Mouse (Mus musculus): ENCODE data around the gene Nae1. TPM values are rescaled to one million over a fixed set of nuclear protein-coding genes. Genes with fewer than 3 reads are reported as not detected.

Gene Nae1
- total and polyA plus RNA-seq, 2 experiments from 2014 or later, result 86.3 to 120 TPM

GRCm38 (mm10) chr8:104467463-104467862 lies 67.0 kb downstream of the Nae1 start:
- Histone ChIP-seq H3K27ac (ENCODE audit: low read depth, low read length) (no peak overlapping the region), H3K4me1 (ENCODE audit: insufficient read depth) (no peaks in the 10 kb centered on the region), H3K4me3 (ENCODE audit: low read depth, low read length) (no peak overlapping the region), H3K9me3 (ENCODE audit: low read length) (no peaks in the 10 kb centered on the region), H3K36me3 (ENCODE audit: insufficient read depth) (no peaks in the 10 kb centered on the region), H3K9ac (no peak overlapping the region), H3K4me2 (ENCODE audit: low read depth) (no peak overlapping the region), H3K27me3 (ENCODE audit: insufficient read depth, low read length) (no peaks in the 10 kb centered on the region)
- WGBS, result 69% methylated on average over 2 of the region's 2 CpGs
- ATAC-seq (no peak), DNase-seq (no peak)
- no peak for TF ChIP-seq CTCF (IDR thresholded peaks at IDR 0.05; ENCODE audit: low read depth)

Other genes starting within 250 kb of the Nae1 start
- 0.14 TPM in 1 of 2 replicates, not detected in the other for gene Cmtm2a, start 241.5 kb downstream of the Nae1 start, total RNA-seq (2014; rRNA removed)
- 0.17 TPM in 1 of 2 replicates, not detected in the other for gene Cmtm2a, start 241.5 kb downstream of the Nae1 start, polyA plus RNA-seq (2015; fragmentation: Nextera tagmentation; extraction: Ambion mirVana)
- gene Gm45711, start 224.6 kb downstream of the Nae1 start, total RNA-seq (2014; rRNA removed), result not detected in 2 replicates
- not detected in 2 replicates for gene Gm45711, start 224.6 kb downstream of the Nae1 start, polyA plus RNA-seq (2015; fragmentation: Nextera tagmentation; extraction: Ambion mirVana)
- gene Cmtm1, start 224.5 kb downstream of the Nae1 start, total RNA-seq (2014; rRNA removed), result 0.62 TPM in 1 of 2 replicates, not detected in the other
- gene Cmtm1, start 224.5 kb downstream of the Nae1 start, polyA plus RNA-seq (2015; fragmentation: Nextera tagmentation; extraction: Ambion mirVana), result not detected in 2 replicates
- not detected in 2 replicates for gene Gm11020, start 213.1 kb downstream of the Nae1 start, total RNA-seq (2014; rRNA removed)
- gene Gm11020, start 213.1 kb downstream of the Nae1 start, polyA plus RNA-seq (2015; fragmentation: Nextera tagmentation; extraction: Ambion mirVana), result not detected in 2 replicates
- 0.38 TPM in 1 of 2 replicates, not detected in the other for gene Cmtm2b, start 212.4 kb downstream of the Nae1 start, total RNA-seq (2014; rRNA removed)
- gene Cmtm2b, start 212.4 kb downstream of the Nae1 start, polyA plus RNA-seq (2015; fragmentation: Nextera tagmentation; extraction: Ambion mirVana), result not detected in 2 replicates
- gene Cmtm3, start 195.2 kb downstream of the Nae1 start, total RNA-seq (2014; rRNA removed), result 18.4 and 22.0 TPM in 2 replicates
- gene Cmtm3, start 195.2 kb downstream of the Nae1 start, polyA plus RNA-seq (2015; fragmentation: Nextera tagmentation; extraction: Ambion mirVana), result 33.0 and 34.4 TPM in 2 replicates
- 32.9 and 35.1 TPM in 2 replicates for gene Cmtm4, start 138.8 kb downstream of the Nae1 start, total RNA-seq (2014; rRNA removed)
- 2.0 and 2.3 TPM in 2 replicates for gene Cmtm4, start 138.8 kb downstream of the Nae1 start, polyA plus RNA-seq (2015; fragmentation: Nextera tagmentation; extraction: Ambion mirVana)
- gene Dync1li2, start 91.6 kb downstream of the Nae1 start, total RNA-seq (2014; rRNA removed), result 104 and 125 TPM in 2 replicates
- 46.4 and 74.0 TPM in 2 replicates for gene Dync1li2, start 91.6 kb downstream of the Nae1 start, polyA plus RNA-seq (2015; fragmentation: Nextera tagmentation; extraction: Ambion mirVana)
- gene Terb1, start 24.7 kb downstream of the Nae1 start, total RNA-seq (2014; rRNA removed), result 0.43 and 0.46 TPM in 2 replicates
- 0.14 and 0.44 TPM in 2 replicates for gene Terb1, start 24.7 kb downstream of the Nae1 start, polyA plus RNA-seq (2015; fragmentation: Nextera tagmentation; extraction: Ambion mirVana)
- 2.2 and 2.5 TPM in 2 replicates for gene Car7, start 52 bp upstream of the Nae1 start, total RNA-seq (2014; rRNA removed)
- gene Car7, start 52 bp upstream of the Nae1 start, polyA plus RNA-seq (2015; fragmentation: Nextera tagmentation; extraction: Ambion mirVana), result 1.6 and 2.0 TPM in 2 replicates
- gene Pdp2, start 56.8 kb upstream of the Nae1 start, total RNA-seq (2014; rRNA removed), result 11.8 and 13.2 TPM in 2 replicates
- 8.8 and 14.6 TPM in 2 replicates for gene Pdp2, start 56.8 kb upstream of the Nae1 start, polyA plus RNA-seq (2015; fragmentation: Nextera tagmentation; extraction: Ambion mirVana)
- not detected in 2 replicates for gene Cdh16, start 89.8 kb upstream of the Nae1 start, total RNA-seq (2014; rRNA removed)
- not detected in 2 replicates for gene Cdh16, start 89.8 kb upstream of the Nae1 start, polyA plus RNA-seq (2015; fragmentation: Nextera tagmentation; extraction: Ambion mirVana)
- 5.2 and 5.3 TPM in 2 replicates for gene Rrad, start 96.7 kb upstream of the Nae1 start, total RNA-seq (2014; rRNA removed)
- gene Rrad, start 96.7 kb upstream of the Nae1 start, polyA plus RNA-seq (2015; fragmentation: Nextera tagmentation; extraction: Ambion mirVana), result 2.2 and 2.9 TPM in 2 replicates
- 54.9 and 61.9 TPM in 2 replicates for gene Ciao2b, start 107.3 kb upstream of the Nae1 start, total RNA-seq (2014; rRNA removed)
- gene Ciao2b, start 107.3 kb upstream of the Nae1 start, polyA plus RNA-seq (2015; fragmentation: Nextera tagmentation; extraction: Ambion mirVana), result 108 and 110 TPM in 2 replicates
- not detected in 2 replicates for gene Ces2a, start 199.4 kb upstream of the Nae1 start, total RNA-seq (2014; rRNA removed)
- gene Ces2a, start 199.4 kb upstream of the Nae1 start, polyA plus RNA-seq (2015; fragmentation: Nextera tagmentation; extraction: Ambion mirVana), result not detected in 2 replicates

Data from forebrain, postnatal 0 days (tissue).